Mouse (Mus musculus) spleen, adult 12 weeks (tissue): ENCODE measurements around the gene Bloc1s1.

ENCODE experiments used
- DNase-seq: peaks from one replicate; pipeline ENCODE4 v3.0.0; 2022; ENCODE audit warnings: low spot score

Bloc1s1 gene

GRCm38 (mm10) chr10:128923935-128924334, at the start of gene Bloc1s1:
Gene Bloc1s1 (minus strand): TSS chr10:128924035.
- DNase-seq: no peak

GRCm38 (mm10) chr10:128972841-128973240, 49.0 kb upstream of the Bloc1s1 start:
- DNase-seq: no peak

GRCm38 (mm10) chr10:128970740-128971250, 47.0 kb upstream of the Bloc1s1 start:
- DNase-seq: no peak

- DNase-seq: no peak
These were observed 44.5 kb upstream of the Bloc1s1 start for GRCm38 (mm10) chr10:128968341-128968749.

- DNase-seq: no peak
These were observed 42.0 kb upstream of the Bloc1s1 start for GRCm38 (mm10) chr10:128965871-128966270.

- DNase-seq: no peak
These were observed 41.1 kb upstream of the Bloc1s1 start for GRCm38 (mm10) chr10:128964961-128965360.

- no peak for DNase-seq
These were observed 37.1 kb upstream of the Bloc1s1 start, which contains the start of gene Mettl7b for GRCm38 (mm10) chr10:128960590-128961584. Gene Mettl7b (minus strand): TSS chr10:128960988.

- no peak for DNase-seq
These were observed 36.3 kb upstream of the Bloc1s1 start for GRCm38 (mm10) chr10:128960142-128960541.

- DNase-seq: no peak
These were observed 34.5 kb upstream of the Bloc1s1 start for GRCm38 (mm10) chr10:128958340-128958739.

GRCm38 (mm10) chr10:128950208-128950887, 26.5 kb upstream of the Bloc1s1 start:
- no peak for DNase-seq

GRCm38 (mm10) chr10:128947496-128947895, 23.7 kb upstream of the Bloc1s1 start:
- no peak for DNase-seq

GRCm38 (mm10) chr10:128945675-128946074, 21.8 kb upstream of the Bloc1s1 start:
- DNase-seq: no peak

- DNase-seq: no peak
These were observed 16.7 kb upstream of the Bloc1s1 start for GRCm38 (mm10) chr10:128940475-128941061.

GRCm38 (mm10) chr10:128938974-128939373, 15.1 kb upstream of the Bloc1s1 start:
- DNase-seq: no peak

GRCm38 (mm10) chr10:128938457-128938856, 14.6 kb upstream of the Bloc1s1 start:
- no peak for DNase-seq

- DNase-seq: no peak
These were observed 14.0 kb upstream of the Bloc1s1 start for GRCm38 (mm10) chr10:128937756-128938390.

GRCm38 (mm10) chr10:128935826-128936440, 12.1 kb upstream of the Bloc1s1 start:
- DNase-seq: no peak

GRCm38 (mm10) chr10:128934997-128935787, 11.4 kb upstream of the Bloc1s1 start:
- DNase-seq: no peak

GRCm38 (mm10) chr10:128933976-128934721, 10.3 kb upstream of the Bloc1s1 start:
- no peak for DNase-seq

GRCm38 (mm10) chr10:128933574-128933973, 9.7 kb upstream of the Bloc1s1 start, which contains the start of gene Itga7:
Gene Itga7 (plus strand): TSS chr10:128933818.
- DNase-seq: no peak
